Mouse (Mus musculus) lung, embryonic 15.5 days (tissue): ENCODE measurements around the gene Zfp618. TPM values are rescaled to one million over a fixed set of nuclear protein-coding genes. Genes with fewer than 3 reads are reported as not detected.
A peak's percentile ranks its signal among the peaks of the same experiment; 100 is the strongest.

Source experiments
- ATAC-seq: fragments of 200-750 bp; cut with Nextera tagmentation; 2 replicates; pipeline ENCODE4 v1.8.0; 2017; ENCODE audit warnings: moderate number of reproducible peaks, borderline replicate concordance; ENCODE audit not compliant: low FRiP score, low TSS enrichment; ENCODE audit errors: extremely low read depth
- H3K27ac ChIP-seq: fragments of 300-500 bp; sonication (generic); 2 replicates; pipeline ENCODE4 v1.5.1; 2015; ENCODE audit warnings: moderate library complexity, mild to moderate bottlenecking, inconsistent platforms
- H3K27me3 ChIP-seq: fragments of 300-500 bp; sonication (generic); 2 replicates; pipeline ENCODE4 v1.6.1; 2015; ENCODE audit warnings: inconsistent platforms
- H3K36me3 ChIP-seq: fragments of 300-500 bp; sonication (generic); 2 replicates; pipeline ENCODE4 v1.6.1; 2015; ENCODE audit warnings: inconsistent platforms
- H3K4me1 ChIP-seq: fragments of 300-500 bp; sonication (generic); 2 replicates; pipeline ENCODE4 v1.6.1; 2015; ENCODE audit warnings: inconsistent platforms
- H3K4me2 ChIP-seq: fragments of 300-500 bp; sonication (generic); 2 replicates; pipeline ENCODE4 v1.6.1; 2015; ENCODE audit warnings: inconsistent platforms, mild to moderate bottlenecking, moderate library complexity
- H3K4me3 ChIP-seq: fragments of 300-500 bp; sonication (generic); 2 replicates; pipeline ENCODE4 v1.5.1; 2015; ENCODE audit warnings: mild to moderate bottlenecking, inconsistent platforms
- H3K9ac ChIP-seq: fragments of 300-500 bp; sonication (generic); 2 replicates; pipeline ENCODE4 v1.6.1; 2015; ENCODE audit warnings: inconsistent platforms
- H3K9me3 ChIP-seq: fragments of 300-500 bp; sonication (generic); 2 replicates; pipeline ENCODE4 v1.6.1; 2016; ENCODE audit warnings: inconsistent platforms
- WGBS: fragments of 180-500 bp; shearing (Covaris S2); methylation state at CpG from one replicate; pipeline ENCODE4 v1.1.7; 2015; 5-methylcytosine and 5-hydroxymethylcytosine counted together
- polyA plus RNA-seq: library from polyadenylated mRNA; unstranded; fragments of >200 nt; fragmentation: Nextera tagmentation; extraction: Ambion mirVana; gene quantifications from 2 replicates; pipeline ENCODE4 v1.2.1, GENCODE M21; 2015

Gene Zfp618
- polyA plus RNA-seq, 1 experiment from 2014 or later, result 25.0 TPM

GRCm38 (mm10) chr4:62974901-62975300 is 9.5 kb downstream of the Zfp618 start:
- H3K27ac ChIP-seq, result no peak overlapping the region
- peaks cover 38% of the 10 kb centered on the region for H3K4me1 ChIP-seq
- no peak overlapping the region for H3K4me2 ChIP-seq
- no peaks in the 10 kb centered on the region for H3K36me3 ChIP-seq
- ATAC-seq, result no peak
- no peak overlapping the region for H3K4me3 ChIP-seq
- 76% methylated on average over 2 of the region's 2 CpGs for WGBS
- H3K9me3 ChIP-seq, result no peaks in the 10 kb centered on the region
- H3K9ac ChIP-seq, result no peak overlapping the region
- H3K27me3 ChIP-seq, result no peaks in the 10 kb centered on the region

- H3K36me3 ChIP-seq, result no peaks in the 10 kb centered on the region
- H3K4me2 ChIP-seq, result no peak overlapping the region
- H3K4me1 ChIP-seq, result peaks cover 33% of the 10 kb centered on the region
- WGBS, result 62% methylated on average over 6 of the region's 6 CpGs
- no peak overlapping the region for H3K9ac ChIP-seq
- H3K4me3 ChIP-seq, result no peak overlapping the region
- no peak for ATAC-seq
- no peaks in the 10 kb centered on the region for H3K9me3 ChIP-seq
- H3K27me3 ChIP-seq, result no peaks in the 10 kb centered on the region
- no peak overlapping the region for H3K27ac ChIP-seq
Observed at GRCm38 (mm10) chr4:62975541-62975940, 10.2 kb downstream of the Zfp618 start.

GRCm38 (mm10) chr4:62977454-62977853 is 12.1 kb downstream of the Zfp618 start:
- Histone ChIP-seq H3K4me1 (peaks cover 20% of the 10 kb centered on the region), H3K4me3 (no peak overlapping the region), H3K4me2 (no peak overlapping the region), H3K9me3 (no peaks in the 10 kb centered on the region), H3K9ac (no peak overlapping the region), H3K27ac (no peak overlapping the region), H3K27me3 (no peaks in the 10 kb centered on the region), H3K36me3 (no peaks in the 10 kb centered on the region)
- no peak for ATAC-seq
- WGBS, result 78% methylated on average over 6 of the region's 6 CpGs

GRCm38 (mm10) chr4:62978501-62978911 is 13.1 kb downstream of the Zfp618 start:
- H3K4me2 ChIP-seq, result no peak overlapping the region
- H3K4me1 ChIP-seq, result peaks cover 11% of the 10 kb centered on the region; the same call in 1 of the 2 replicates
- no peak overlapping the region for H3K27ac ChIP-seq
- WGBS, result 65% methylated on average over 10 of the region's 10 CpGs
- no peak overlapping the region for H3K4me3 ChIP-seq
- no peaks in the 10 kb centered on the region for H3K27me3 ChIP-seq
- no peaks in the 10 kb centered on the region for H3K36me3 ChIP-seq
- ATAC-seq, result no peak
- no peak overlapping the region for H3K9ac ChIP-seq
- no peaks in the 10 kb centered on the region for H3K9me3 ChIP-seq

- Histone ChIP-seq H3K4me2 (no peak overlapping the region), H3K27me3 (no peaks in the 10 kb centered on the region), H3K9me3 (no peaks in the 10 kb centered on the region), H3K4me1 (peaks cover 11% of the 10 kb centered on the region; the same call in 1 of the 2 replicates), H3K27ac (no peak overlapping the region), H3K4me3 (no peak overlapping the region), H3K9ac (no peak overlapping the region), H3K36me3 (no peaks in the 10 kb centered on the region)
- WGBS, result 90% methylated on average over 2 of the region's 2 CpGs
- no peak for ATAC-seq
Observed at GRCm38 (mm10) chr4:62981572-62981971, 16.2 kb downstream of the Zfp618 start.

GRCm38 (mm10) chr4:62983556-62983955 is 18.2 kb downstream of the Zfp618 start:
- Histone ChIP-seq H3K27ac (no peak overlapping the region), H3K9me3 (no peaks in the 10 kb centered on the region), H3K4me1 (peaks cover 4% of the 10 kb centered on the region; the same call in 1 of the 2 replicates), H3K9ac (no peak overlapping the region), H3K4me3 (no peak overlapping the region), H3K4me2 (no peak overlapping the region), H3K36me3 (no peaks in the 10 kb centered on the region), H3K27me3 (no peaks in the 10 kb centered on the region)
- whole genome bisulfite sequencing, result 91% methylated on average over 5 of the region's 5 CpGs
- no peak for ATAC-seq

GRCm38 (mm10) chr4:62991336-62991735 is 26.0 kb downstream of the Zfp618 start:
- Histone ChIP-seq H3K4me1 (peaks cover 23% of the 10 kb centered on the region), H3K27me3 (no peaks in the 10 kb centered on the region), H3K9ac (no peak overlapping the region), H3K9me3 (no peaks in the 10 kb centered on the region), H3K36me3 (no peaks in the 10 kb centered on the region), H3K4me2 (no peak overlapping the region), H3K4me3 (no peak overlapping the region), H3K27ac (no peak overlapping the region)
- WGBS, result 78% methylated on average over 11 of the region's 11 CpGs
- ATAC-seq, result no peak

- no peak overlapping the region for H3K4me3 ChIP-seq
- ATAC-seq, result peak; percentile 49; the same call in 1 of the 2 replicates
- no peak overlapping the region for H3K4me2 ChIP-seq
- H3K9me3 ChIP-seq, result no peaks in the 10 kb centered on the region
- no peaks in the 10 kb centered on the region for H3K27me3 ChIP-seq
- H3K36me3 ChIP-seq, result no peaks in the 10 kb centered on the region
- H3K9ac ChIP-seq, result no peak overlapping the region
- H3K4me1 ChIP-seq, result peaks cover 41% of the 10 kb centered on the region
- no peak overlapping the region for H3K27ac ChIP-seq
- WGBS, result 11% methylated on average over 2 of the region's 2 CpGs
Observed at GRCm38 (mm10) chr4:62993190-62993589, 27.8 kb downstream of the Zfp618 start.

GRCm38 (mm10) chr4:62997606-62998005 is 32.2 kb downstream of the Zfp618 start:
- Histone ChIP-seq H3K36me3 (no peaks in the 10 kb centered on the region), H3K4me2 (no peak overlapping the region), H3K4me1 (peaks cover 57% of the 10 kb centered on the region), H3K9me3 (no peaks in the 10 kb centered on the region), H3K27me3 (no peaks in the 10 kb centered on the region), H3K9ac (no peak overlapping the region), H3K27ac (peak overlapping the region; percentile 93; the same call in 1 of the 2 replicates), H3K4me3 (no peak overlapping the region)
- WGBS, result 82% methylated on average over 6 of the region's 6 CpGs
- ATAC-seq, result no peak

GRCm38 (mm10) chr4:62998431-62998835 is 33.1 kb downstream of the Zfp618 start:
- Histone ChIP-seq H3K27me3 (no peaks in the 10 kb centered on the region), H3K36me3 (no peaks in the 10 kb centered on the region), H3K9ac (no peak overlapping the region), H3K4me1 (peaks cover 51% of the 10 kb centered on the region), H3K9me3 (no peaks in the 10 kb centered on the region), H3K4me2 (peak overlapping the region; percentile 14), H3K27ac (peak overlapping the region; percentile 93), H3K4me3 (no peak overlapping the region)
- WGBS, result 13% methylated on average over 5 of the region's 5 CpGs
- ATAC-seq, result peak; percentile 72

- no peaks in the 10 kb centered on the region for H3K36me3 ChIP-seq
- no peak overlapping the region for H3K4me3 ChIP-seq
- H3K9ac ChIP-seq, result no peak overlapping the region
- no peaks in the 10 kb centered on the region for H3K27me3 ChIP-seq
- H3K27ac ChIP-seq, result peak overlapping the region; percentile 93
- H3K9me3 ChIP-seq, result no peaks in the 10 kb centered on the region
- 20% methylated on average over 6 of the region's 6 CpGs for WGBS
- peaks cover 49% of the 10 kb centered on the region for H3K4me1 ChIP-seq
- peak; percentile 44 for ATAC-seq
- peak overlapping the region; percentile 11; the same call in 1 of the 2 replicates for H3K4me2 ChIP-seq
Observed at GRCm38 (mm10) chr4:62998908-62999307, 33.5 kb downstream of the Zfp618 start.

- H3K4me2 ChIP-seq, result 0 out of 2 replicates have a peak overlapping the region, but pooled peaks have one; percentile 11
- ATAC-seq, result peak; percentile 58
- 47% methylated on average over 4 of the region's 4 CpGs for WGBS
Observed at GRCm38 (mm10) chr4:62999321-62999720, 33.9 kb downstream of the Zfp618 start.

GRCm38 (mm10) chr4:62999916-63000315 is 34.5 kb downstream of the Zfp618 start:
- H3K4me2 ChIP-seq, result no peak overlapping the region
- peaks cover 49% of the 10 kb centered on the region for H3K4me1 ChIP-seq
- 59% methylated on average over 7 of the region's 7 CpGs for WGBS
- no peaks in the 10 kb centered on the region for H3K36me3 ChIP-seq
- H3K9me3 ChIP-seq, result no peaks in the 10 kb centered on the region
- no peak overlapping the region for H3K9ac ChIP-seq
- peak overlapping the region; percentile 93 for H3K27ac ChIP-seq
- ATAC-seq, result no peak
- no peaks in the 10 kb centered on the region for H3K27me3 ChIP-seq
- no peak overlapping the region for H3K4me3 ChIP-seq

More at GRCm38 (mm10) chr4:62999321-62999720, 33.9 kb downstream of the Zfp618 start:
- no peaks in the 10 kb centered on the region for H3K27me3 ChIP-seq
- no peak overlapping the region for H3K9ac ChIP-seq
- H3K4me3 ChIP-seq, result no peak overlapping the region
- H3K4me1 ChIP-seq, result peaks cover 49% of the 10 kb centered on the region
- H3K9me3 ChIP-seq, result no peaks in the 10 kb centered on the region
- no peaks in the 10 kb centered on the region for H3K36me3 ChIP-seq
- H3K27ac ChIP-seq, result peak overlapping the region; percentile 93
